Mouse (Mus musculus) B cell, adult 67 days (primary cell): ENCODE results near the gene Tle3. TPM values are rescaled to one million over a fixed set of nuclear protein-coding genes. Genes with fewer than 3 reads are reported as not detected.

Experiments used
- total RNA-seq, 2 experiments: library from RNA; stranded (reverse); gene quantifications; 4 replicates each; pipeline ENCODE4 v1.2.4; 2023

Gene Tle3
- total RNA-seq: 100 to 1,000 TPM; 160 to 172 TPM

GRCm38 (mm10) chr9:61371755-61372509, at the start of gene Tle3:
TSS of gene Tle3 (plus strand) at chr9:61372366.

